Mouse (Mus musculus) thymus, adult 2 months (tissue): ENCODE results near the gene Timm8b. TPM values are rescaled to one million over a fixed set of nuclear protein-coding genes. Genes with fewer than 3 reads are reported as not detected.

Experiments used
- DNase-seq: peaks from one replicate; pipeline ENCODE4 v3.0.0; 2021
- H3K27ac ChIP-seq: fragments of 200-500 bp; 2 replicates; pipeline ENCODE4 v1.5.1; 2012; ENCODE audit warnings: low read length, control low read depth; ENCODE audit not compliant: control insufficient read depth, insufficient read depth
- H3K27me3 ChIP-seq: fragments of 200-500 bp; 2 replicates; pipeline ENCODE4 v1.6.1; 2012; ENCODE audit warnings: mild to moderate bottlenecking, low read length, moderate library complexity, mixed read lengths; ENCODE audit not compliant: control insufficient read depth, insufficient read depth
- H3K36me3 ChIP-seq: fragments of 200-500 bp; 2 replicates; pipeline ENCODE4 v1.6.1; 2012; ENCODE audit warnings: mild to moderate bottlenecking, low read length, moderate library complexity; ENCODE audit not compliant: control insufficient read depth, insufficient read depth
- H3K4me1 ChIP-seq: fragments of 200-500 bp; replicated peaks from 2 replicates; pipeline ENCODE4 v1.6.1; 2012; ENCODE audit warnings: low read length; ENCODE audit not compliant: control insufficient read depth, insufficient read depth
- H3K4me3 ChIP-seq: fragments of 200-500 bp; 2 replicates; pipeline ENCODE4 v1.5.1; 2012; ENCODE audit warnings: mild to moderate bottlenecking, low read length, control low read depth, moderate library complexity; ENCODE audit not compliant: control insufficient read depth, insufficient read depth
- CTCF ChIP-seq: fragments of 200-500 bp; IDR thresholded peaks from 2 replicates; pipeline ENCODE4 v1.5.1; 2012; ENCODE audit warnings: mild to moderate bottlenecking, control low read depth, low read length, moderate library complexity, borderline replicate concordance; ENCODE audit not compliant: control insufficient read depth, poor library complexity, insufficient read depth; ENCODE audit errors: extremely low read depth
- POLR2A ChIP-seq: fragments of 200-500 bp; IDR thresholded peaks from 2 replicates; pipeline ENCODE4 v1.6.1; 2012; ENCODE audit warnings: mild to moderate bottlenecking, low read length, control low read depth, moderate library complexity; ENCODE audit not compliant: control insufficient read depth, poor library complexity, insufficient read depth; ENCODE audit errors: extremely low read depth
- WGBS: fragments of 180-500 bp; shearing (Covaris S2); methylation state at CpG from one replicate; pipeline ENCODE4 v1.1.7; 2018; 5-methylcytosine and 5-hydroxymethylcytosine counted together
- polyA plus RNA-seq: library from polyadenylated mRNA; depleted of rRNA; stranded (reverse); fragments of >200 nt; gene quantifications from 2 replicates; pipeline ENCODE4 v1.2.3, GENCODE M21; 2012

The Timm8b gene
- polyA plus RNA-seq, 1 experiment = 168 TPM

DNA sequence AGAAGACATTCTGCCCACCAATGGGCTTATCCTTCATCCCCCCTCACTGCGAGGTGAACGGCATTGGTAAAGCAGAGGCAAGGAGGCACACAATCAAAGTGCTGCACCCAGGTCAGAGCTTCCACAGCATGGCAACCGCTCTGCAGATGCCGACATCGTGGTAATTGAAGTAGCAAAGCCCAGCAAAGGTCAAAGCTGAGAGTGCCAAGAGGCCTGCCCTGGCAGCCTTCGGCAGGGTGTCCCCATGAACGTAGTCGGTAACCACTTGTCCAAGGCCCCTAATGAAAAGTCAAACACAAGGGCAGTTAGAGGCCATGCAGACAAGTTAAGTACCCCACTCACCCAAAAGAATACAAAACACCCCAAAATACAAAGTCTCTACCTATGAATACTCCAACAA, 6.7 kb upstream of the Timm8b start:
- no peak overlapping the region for H3K27ac ChIP-seq
- DNase-seq = no peak
- WGBS = 96% methylated on average over 8 of the region's 8 CpGs
- no peaks in the 10 kb centered on the region for H3K27me3 ChIP-seq
- H3K4me1 ChIP-seq = peaks cover under 1% of the 10 kb centered on the region; the same call in 1 of the 2 replicates
- no peak overlapping the region for H3K4me3 ChIP-seq
- peaks cover 36% of the 10 kb centered on the region for H3K36me3 ChIP-seq
- no peak for TF ChIP-seq POLR2A

DNA sequence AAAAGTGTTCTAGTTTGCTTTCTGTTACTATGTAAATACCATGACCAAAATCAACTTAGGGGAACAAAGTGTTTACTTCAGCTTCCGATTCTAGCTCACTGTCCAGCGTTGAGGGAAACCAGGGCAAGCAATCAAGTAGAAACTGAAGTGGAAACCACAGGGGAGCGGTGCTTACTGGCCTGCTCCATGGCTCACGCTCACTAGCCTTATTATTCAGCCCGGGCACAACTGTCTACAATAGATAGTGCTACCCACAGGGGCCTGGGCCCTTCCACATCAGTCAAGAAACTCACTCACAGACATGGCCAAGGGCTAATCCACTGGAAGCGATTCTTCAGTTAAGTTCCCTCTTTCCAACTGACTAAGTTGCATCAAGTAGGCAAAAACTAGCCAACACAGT, 2.2 kb upstream of the Timm8b start:
- H3K27ac ChIP-seq = no peak overlapping the region
- no peak for DNase-seq
- no peaks in the 10 kb centered on the region for H3K27me3 ChIP-seq
- H3K4me3 ChIP-seq = no peak overlapping the region
- H3K36me3 ChIP-seq = peaks cover 33% of the 10 kb centered on the region
- WGBS = 94% methylated on average over 6 of the region's 6 CpGs
- H3K4me1 ChIP-seq = peaks cover 15% of the 10 kb centered on the region
- TF ChIP-seq POLR2A = no peak
- no peak for TF ChIP-seq CTCF

DNA sequence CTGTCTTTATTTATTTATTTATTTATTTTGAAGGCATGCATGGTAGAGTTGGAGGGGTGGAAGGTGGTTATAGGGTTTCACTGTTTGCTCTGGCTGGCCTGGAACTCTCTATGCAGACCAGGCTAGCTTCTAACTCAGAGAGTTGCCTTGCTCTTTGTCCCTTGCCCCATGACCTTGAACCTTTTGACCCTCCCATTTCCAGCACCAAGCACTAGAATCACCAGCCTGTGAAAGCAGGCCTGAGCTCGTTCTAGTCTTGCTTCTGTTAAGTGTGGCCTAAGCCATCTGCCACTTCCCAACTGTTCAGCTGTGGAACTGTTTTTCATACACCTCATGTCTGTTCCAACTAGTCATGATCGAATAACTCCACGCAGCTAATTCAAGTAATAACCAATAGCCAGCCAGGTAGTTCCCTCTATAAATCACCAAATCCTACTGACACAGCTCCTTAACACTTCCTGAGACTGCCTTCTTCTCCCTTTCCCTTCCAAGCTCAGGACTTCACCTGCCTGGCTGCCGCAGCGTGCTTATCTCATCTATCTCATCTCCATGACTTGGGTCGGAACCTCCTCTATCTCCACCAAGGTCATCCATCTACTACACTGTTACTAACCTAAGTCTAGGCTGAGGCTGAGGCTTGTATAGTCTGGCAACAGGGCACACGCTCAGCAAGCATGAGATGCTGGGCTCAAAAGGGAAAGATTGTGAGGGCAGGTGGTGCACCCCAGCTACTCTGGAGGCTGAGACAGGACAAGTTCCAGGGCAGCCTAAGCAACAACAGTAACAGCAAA, 1.5 kb upstream of the Timm8b start:
- Histone ChIP-seq H3K27me3 (no peaks in the 10 kb centered on the region), H3K36me3 (peaks cover 29% of the 10 kb centered on the region), H3K27ac (no peak overlapping the region), H3K4me3 (no peak overlapping the region), H3K4me1 (peaks cover 15% of the 10 kb centered on the region)
- no peak for DNase-seq
- TF ChIP-seq POLR2A (no peak), CTCF (no peak)
- 86% methylated on average over 7 of the region's 7 CpGs for WGBS

DNA sequence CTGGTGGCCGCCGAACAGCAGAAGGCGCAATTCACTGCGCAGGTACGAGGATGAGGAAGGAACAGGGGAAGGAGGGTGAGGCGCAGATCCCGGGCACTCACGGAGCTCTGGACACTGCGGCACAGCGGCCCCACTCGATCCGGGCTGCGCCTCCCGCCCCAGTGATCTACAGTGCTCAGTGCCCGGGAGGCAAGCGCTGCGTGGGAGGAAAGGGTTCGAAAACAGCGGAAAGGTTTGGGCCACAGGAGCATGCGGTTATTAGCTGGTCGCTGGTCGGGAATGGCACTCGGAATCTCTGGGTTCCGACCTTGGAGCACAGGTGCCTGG, 251 bp downstream of the Timm8b start:
- peak; percentile 14 for TF ChIP-seq CTCF
- TF ChIP-seq POLR2A = no peak
- H3K4me1 ChIP-seq = peaks cover 15% of the 10 kb centered on the region
- peaks cover 22% of the 10 kb centered on the region for H3K36me3 ChIP-seq
- no peak overlapping the region for H3K27ac ChIP-seq
- peak overlapping the region; percentile 82 for H3K4me3 ChIP-seq
- H3K27me3 ChIP-seq = no peaks in the 10 kb centered on the region
- WGBS = under 1% methylated on average over 24 of the region's 24 CpGs
- DNase-seq = no peak

DNA sequence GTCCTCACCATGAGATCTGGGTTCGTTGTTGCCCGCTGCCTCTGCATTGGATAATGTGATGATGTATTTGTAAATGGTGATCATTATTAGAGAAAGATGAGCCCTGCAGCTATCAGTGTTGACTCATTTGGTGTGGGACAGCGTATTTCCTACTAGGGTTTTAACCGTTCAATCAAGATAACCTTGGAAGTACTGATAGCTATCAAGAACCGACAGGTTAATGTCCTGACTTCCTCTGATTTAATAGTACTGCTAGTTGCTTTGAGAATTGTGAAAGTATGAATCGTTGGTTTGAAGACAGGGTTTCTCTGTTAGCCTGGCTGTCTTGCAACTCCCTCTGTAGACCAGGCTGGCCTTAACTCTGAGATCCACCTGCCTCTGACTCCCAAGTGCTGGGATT, 628 bp downstream of the Timm8b start:
- TF ChIP-seq CTCF = no peak
- TF ChIP-seq POLR2A = no peak
- Histone ChIP-seq H3K27ac (no peak overlapping the region), H3K36me3 (peaks cover 21% of the 10 kb centered on the region), H3K4me1 (peaks cover 15% of the 10 kb centered on the region), H3K4me3 (peak overlapping the region; percentile 82), H3K27me3 (no peaks in the 10 kb centered on the region)
- DNase-seq = no peak
- WGBS = under 1% methylated on average over 6 of the region's 6 CpGs

DNA sequence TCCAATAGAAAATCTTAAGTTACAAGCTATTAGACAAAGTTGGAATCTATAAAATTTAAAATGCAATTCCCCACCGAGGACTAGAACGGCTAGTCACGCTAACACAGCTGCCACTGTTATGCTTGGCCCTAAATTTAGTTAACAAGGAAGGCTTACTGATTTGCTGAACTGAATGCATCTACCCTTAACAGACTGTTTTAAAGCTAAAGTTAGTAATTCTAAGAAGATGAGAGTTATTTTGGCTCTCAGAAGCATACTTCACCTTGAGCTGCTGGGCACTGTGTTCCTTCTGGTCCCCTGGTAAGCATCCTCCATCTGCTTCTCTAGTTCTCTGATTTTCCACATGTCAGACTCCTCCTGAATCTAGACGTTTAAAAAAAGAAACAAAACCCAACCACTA, 8.4 kb downstream of the Timm8b start:
- no peaks in the 10 kb centered on the region for H3K27me3 ChIP-seq
- TF ChIP-seq CTCF (no peak), POLR2A (no peak)
- WGBS = 95% methylated on average over 4 of the region's 4 CpGs
- no peak overlapping the region for H3K4me3 ChIP-seq
- H3K36me3 ChIP-seq = peaks cover 52% of the 10 kb centered on the region
- DNase-seq = no peak
- peaks cover 3% of the 10 kb centered on the region for H3K4me1 ChIP-seq
- no peak overlapping the region for H3K27ac ChIP-seq

DNA sequence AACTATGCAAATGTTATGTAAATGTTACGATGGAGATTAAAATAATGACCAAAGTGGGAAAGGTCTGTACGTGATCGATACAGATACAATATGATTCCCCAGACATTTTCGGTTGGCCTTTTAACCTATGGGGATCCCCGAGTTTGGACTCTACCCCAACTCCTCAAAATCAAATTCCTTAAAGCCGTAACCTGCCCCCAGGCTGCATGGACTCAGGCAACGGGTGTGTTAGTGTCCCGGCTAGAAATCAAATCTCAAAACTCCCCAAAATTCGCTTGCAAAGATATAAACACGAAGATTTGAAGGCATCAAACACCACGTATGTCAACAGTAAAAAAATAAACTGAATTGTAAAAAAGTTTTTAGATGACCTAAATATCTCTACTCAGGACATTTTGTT, 12.5 kb downstream of the Timm8b start:
- peak overlapping the region; percentile 22; the same call in 1 of the 2 replicates for H3K27ac ChIP-seq
- H3K4me1 ChIP-seq = peaks cover 3% of the 10 kb centered on the region
- no peaks in the 10 kb centered on the region for H3K27me3 ChIP-seq
- DNase-seq = no peak
- no peak for TF ChIP-seq CTCF
- no peak for TF ChIP-seq POLR2A
- 39% methylated on average over 11 of the region's 11 CpGs for WGBS
- H3K36me3 ChIP-seq = peaks cover 29% of the 10 kb centered on the region
- H3K4me3 ChIP-seq = peak overlapping the region; percentile 75
